Mouse (Mus musculus) adrenal gland, adult 10 weeks (tissue): Measurements from ENCODE around the gene Tor1aip1. TPM values are rescaled to one million over a fixed set of nuclear protein-coding genes. Genes with fewer than 3 reads are reported as not detected.

Experiments used
- polyA plus RNA-seq: library from polyadenylated mRNA; stranded (reverse); fragments of 350-450 nt; fragmentation: Illumina TruSeq; extraction: RNeasy Lipid Tissue Mini Kit (QIAGEN cat#74804); gene quantifications from one replicate; pipeline ENCODE4 v1.2.3, GENCODE M21; 2014; ENCODE audit warnings: low read depth, low replicate concordance

The Tor1aip1 gene
- polyA plus RNA-seq = 158 TPM

GRCm38 (mm10) chr1:156035930-156036737 is at the start of gene Tor1aip1:
Gene Tor1aip1, minus strand, starts transcription at chr1:156036480.

GRCm38 (mm10) chr1:156035269-156035929 is 881 bp downstream of the Tor1aip1 start, which contains the start of gene Tor1aip2:
Gene Tor1aip2, plus strand, starts transcription at chr1:156035403.

GRCm38 (mm10) chr1:155973068-155973718 is 63.1 kb downstream of the Tor1aip1 start, which contains the start of gene Cep350:
Gene Cep350, minus strand, starts transcription at chr1:155973255.

Other genes with a start within 250 kb of the Tor1aip1 start
- 2.3 TPM for gene Qsox1, start 223.6 kb downstream of the Tor1aip1 start, polyA plus RNA-seq
- gene Cep350, start 63.2 kb downstream of the Tor1aip1 start, polyA plus RNA-seq = 32.4 TPM
- 334 TPM for gene Tor1aip2, start 1.1 kb downstream of the Tor1aip1 start, polyA plus RNA-seq
- 4.6 TPM for gene Fam163a, start 168.5 kb upstream of the Tor1aip1 start, polyA plus RNA-seq